ENCODE assay signal across 8 mouse cellular contexts in genomic region chr4:89532462-89532861, GRCm38 (mm10).
DNase-seq lines count a peak whose midpoint lies in the region; TF ChIP-seq lines count a peak whose summit lies in the region.

No protein-coding gene starts in this region.

- H3K79me2 ChIP-seq in heart, adult 2 months (replicated peaks; ENCODE audit: control insufficient read depth, insufficient read depth, low read length): no peaks in the 10 kb centered on the region

- no peak overlapping the region for H3K27ac ChIP-seq in heart, adult 2 months
- no peak overlapping the region for H3K27ac ChIP-seq in spleen, adult 2 months (ENCODE audit: insufficient read depth, low read length)

- intact Hi-C loops in heart, adult 2 months (cut with DNase I): no loop called here
- intact Hi-C loops in heart, postnatal 36 days (cut with DNase I): no loop called here

- no peak for TF ChIP-seq POLR2A in heart, adult 2 months (IDR thresholded peaks at IDR 0.05; ENCODE audit: insufficient read depth, low read depth, low read length)
- no peak for TF ChIP-seq POLR2A in spleen, adult 2 months (IDR thresholded peaks at IDR 0.05; ENCODE audit: low read depth, low read length)

- no peaks in the 10 kb centered on the region; the same call in 1 of the 2 replicates for H3K27me3 ChIP-seq in heart, adult 2 months (ENCODE audit: control insufficient read depth, insufficient read depth, low read length)
- H3K27me3 ChIP-seq in spleen, adult 2 months (ENCODE audit: control insufficient read depth, insufficient read depth, low read length): no peaks in the 10 kb centered on the region; the same call in 1 of the 2 replicates

- peak; percentile 13 to 42 for DNase-seq in heart, adult 2 months
- no peak for DNase-seq in heart, adult 8-10 months (ENCODE audit: low spot score)
- peak in 1 of 2 experiments; percentile 22 for DNase-seq in spleen, adult 2 months (ENCODE audit: low read depth in 1 of 2, low spot score in 2 of 2)
- DNase-seq in spleen, postnatal 36 days (ENCODE audit: low spot score in 2 of 2): no peak
- peak; percentile 22 to 53 for DNase-seq in cerebellum, adult 18-20 months
- peak; percentile 27 to 45 for DNase-seq in heart, postnatal 36 days
- peak; percentile 24 for DNase-seq in lung, postnatal 25 days (ENCODE audit: low spot score)
- DNase-seq in thymus, postnatal 25 days: peak; percentile 13

- 11% methylated on average over 4 of the region's 4 CpGs for WGBS in heart, adult 2 months
- WGBS in spleen, adult 2 months: 6% methylated on average over 4 of the region's 4 CpGs

- no peaks in the 10 kb centered on the region for H3K36me3 ChIP-seq in heart, adult 2 months (ENCODE audit: control insufficient read depth, insufficient read depth, low read length)
- H3K36me3 ChIP-seq in spleen, adult 2 months (ENCODE audit: control insufficient read depth, insufficient read depth, low read length): no peaks in the 10 kb centered on the region

- no peaks in the 10 kb centered on the region for H3K4me1 ChIP-seq in heart, adult 2 months (ENCODE audit: control insufficient read depth, insufficient read depth, low read length)
- H3K4me1 ChIP-seq in spleen, adult 2 months (ENCODE audit: control insufficient read depth, insufficient read depth, insufficient read length): no peaks in the 10 kb centered on the region

- TF ChIP-seq CTCF in heart, adult 2 months (IDR thresholded peaks at IDR 0.05): peak; percentile 92
- peak; percentile 26; the same call in 1 of the 2 replicates for TF ChIP-seq CTCF in spleen, adult 2 months (IDR thresholded peaks at IDR 0.05; ENCODE audit: extremely low read depth, insufficient read depth, insufficient read length, insufficient replicate concordance)

- H3K9ac ChIP-seq in heart, adult 2 months (ENCODE audit: low read depth, low read length): no peak overlapping the region

- H3K4me3 ChIP-seq in heart, adult 2 months: no peak overlapping the region
- H3K4me3 ChIP-seq in spleen, adult 2 months (ENCODE audit: extremely low read depth, insufficient read depth, insufficient read length): no peak overlapping the region

- TF ChIP-seq EP300 in heart, adult 2 months (IDR thresholded peaks at IDR 0.05; ENCODE audit: insufficient read depth, low read depth, low read length): no peak

Comparison
In these comparisons a context has a peak if more than half of its experiments do, and no peak if none do; other contexts are left out.
1. DNase-seq: peak in heart, adult 2 months (2 of 2), cerebellum, adult 18-20 months (2 of 2), heart, postnatal 36 days (2 of 2), lung, postnatal 25 days (single experiment) and thymus, postnatal 25 days (single experiment); none in heart, adult 8-10 months (single experiment) and spleen, postnatal 36 days (0 of 2).